Mouse (Mus musculus): ENCODE results near the gene Laptm4a. TPM values are rescaled to one million over a fixed set of nuclear protein-coding genes. Genes with fewer than 3 reads are reported as not detected.
"Not testable (repeated sequence)": the region's sequence is repeated elsewhere in the genome, so short reads cannot be mapped to it uniquely, and the experiment has no call there.

Gene Laptm4a
- polyA plus RNA-seq, 1 experiment, result 857 TPM

DNA sequence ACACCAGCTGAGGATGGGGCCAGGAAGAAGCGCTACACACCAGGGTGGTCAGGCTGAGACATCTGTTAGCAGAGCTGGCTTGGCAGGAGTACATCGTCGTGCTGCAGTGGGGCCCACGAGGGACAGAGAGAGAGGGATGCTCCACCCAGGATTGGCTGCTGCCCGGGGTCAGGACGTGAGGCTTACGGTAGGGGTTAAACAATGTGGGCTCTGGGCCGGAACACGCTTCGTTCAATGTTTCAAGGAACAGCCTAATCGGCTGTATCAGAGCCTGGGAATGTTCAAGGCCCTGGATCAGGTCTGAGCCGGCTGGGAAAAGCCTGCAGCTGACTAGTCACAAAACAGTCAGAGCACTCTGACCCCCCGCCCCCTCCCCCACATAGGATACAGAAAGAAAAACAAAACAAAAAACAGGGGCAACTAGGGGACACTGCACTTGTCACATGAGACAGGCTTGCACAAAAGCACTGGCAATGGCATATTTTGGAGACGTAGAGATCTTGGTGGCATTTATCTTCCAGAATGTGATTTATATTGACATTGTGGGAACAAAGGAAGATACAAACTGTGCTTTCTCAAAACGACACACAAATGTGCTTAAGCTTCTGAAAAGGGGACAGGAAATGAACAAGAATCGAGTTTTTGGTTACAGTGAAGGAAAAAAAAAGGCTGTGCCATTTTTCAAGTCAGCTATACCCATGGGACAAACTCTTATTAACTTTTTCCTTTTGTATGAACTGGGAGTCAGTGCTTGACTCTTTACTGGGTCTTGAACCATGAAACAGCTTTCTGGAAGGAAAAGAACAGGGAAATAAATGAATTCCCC lies 8.4 kb upstream of the Laptm4a start:
- DNase-seq (ENCODE audit: low spot score), result no peak

DNA sequence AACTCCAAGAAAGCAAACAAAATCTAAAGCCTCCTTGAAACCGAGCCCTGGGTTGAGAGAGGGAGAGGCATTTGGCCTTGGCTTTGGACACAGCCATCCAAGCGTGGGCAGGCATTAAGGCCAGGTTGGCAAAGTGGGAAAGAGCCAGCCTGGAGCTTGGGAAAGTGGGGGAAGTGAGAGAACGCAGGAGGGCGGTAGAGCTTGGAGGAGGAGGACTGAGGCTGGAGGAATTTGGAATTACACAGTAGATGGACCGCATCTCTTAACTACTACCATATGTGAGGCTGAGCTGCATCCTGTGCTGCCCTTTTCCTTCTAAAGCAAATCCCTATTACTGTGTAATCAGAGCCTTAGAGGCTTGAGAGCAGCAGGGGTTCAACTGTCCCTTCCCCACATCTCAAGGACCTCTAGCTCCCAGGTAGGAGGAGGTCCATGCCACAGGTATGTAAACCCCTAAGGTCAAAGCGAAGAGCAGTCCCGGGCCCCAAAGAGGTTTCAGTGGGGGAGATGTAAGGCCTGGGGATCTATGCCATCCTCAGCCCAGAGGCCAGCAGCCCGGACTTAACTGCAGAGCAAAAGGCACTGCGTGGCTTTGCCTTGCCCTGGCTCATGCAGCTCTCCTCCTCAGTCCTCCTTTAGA lies 7.6 kb upstream of the Laptm4a start:
- no peak for DNase-seq (ENCODE audit: low spot score)

DNA sequence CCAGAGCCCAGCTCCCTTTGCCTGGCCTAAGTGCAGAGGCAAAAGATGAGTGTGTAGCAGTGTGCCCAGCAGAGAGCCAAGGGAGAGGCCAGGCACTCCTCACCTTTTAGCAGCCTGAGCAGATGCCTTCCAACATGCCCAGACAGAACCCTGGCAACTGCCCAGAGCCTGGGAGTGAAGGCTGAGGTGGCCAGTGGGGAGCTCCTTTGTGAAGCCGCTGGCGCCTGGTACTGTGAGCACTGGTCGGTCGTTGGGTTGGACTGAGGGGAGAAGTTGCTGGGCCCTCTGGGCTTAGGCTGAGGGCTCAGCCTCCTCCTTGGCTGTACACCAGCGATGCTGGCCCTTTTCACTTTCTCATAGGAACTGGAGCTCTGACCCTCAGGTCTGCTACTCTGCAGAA lies 5.1 kb upstream of the Laptm4a start:
- DNase-seq (ENCODE audit: low spot score), result peak; percentile 74

DNA sequence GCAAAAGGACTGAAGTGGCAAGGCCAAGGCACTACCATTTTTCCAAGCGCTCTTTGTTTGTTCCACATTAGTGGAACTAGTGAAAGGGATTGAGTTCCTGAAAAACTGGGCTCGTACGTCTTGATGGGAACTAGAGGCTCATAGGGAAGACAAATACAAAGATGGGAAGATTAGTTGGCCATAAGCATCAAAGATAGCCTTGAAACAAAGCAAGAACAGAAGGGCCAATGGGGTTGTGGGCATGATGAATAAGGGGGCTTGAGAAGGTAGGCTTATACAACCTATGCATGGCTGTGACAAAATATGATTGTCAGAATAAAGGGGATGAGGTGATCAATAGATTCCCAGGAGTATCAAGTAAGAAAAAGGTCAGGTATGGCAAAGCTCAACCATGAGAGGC lies 2.2 kb upstream of the Laptm4a start:
- no peak for DNase-seq (ENCODE audit: low spot score)

DNA sequence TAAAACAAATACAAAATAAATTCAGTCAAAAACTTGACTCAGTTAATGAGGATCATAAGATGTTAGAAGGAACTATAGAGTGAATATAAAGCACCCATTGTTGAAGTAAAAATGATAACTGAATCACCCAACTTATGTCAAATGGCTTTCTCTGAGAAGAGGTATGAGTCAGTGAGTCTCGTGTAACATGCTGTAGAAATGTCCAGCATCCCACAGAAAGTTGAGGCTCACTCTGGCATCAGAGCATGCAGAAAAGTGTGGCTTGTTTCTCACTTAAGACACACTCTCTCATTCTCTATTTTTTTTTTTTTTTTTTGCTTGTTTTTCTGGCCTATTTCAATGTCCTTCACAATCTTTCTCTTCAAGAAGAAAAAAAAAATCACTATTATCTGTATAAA lies 469 bp upstream of the Laptm4a start:
- DNase-seq (ENCODE audit: low spot score), result no peak

DNA sequence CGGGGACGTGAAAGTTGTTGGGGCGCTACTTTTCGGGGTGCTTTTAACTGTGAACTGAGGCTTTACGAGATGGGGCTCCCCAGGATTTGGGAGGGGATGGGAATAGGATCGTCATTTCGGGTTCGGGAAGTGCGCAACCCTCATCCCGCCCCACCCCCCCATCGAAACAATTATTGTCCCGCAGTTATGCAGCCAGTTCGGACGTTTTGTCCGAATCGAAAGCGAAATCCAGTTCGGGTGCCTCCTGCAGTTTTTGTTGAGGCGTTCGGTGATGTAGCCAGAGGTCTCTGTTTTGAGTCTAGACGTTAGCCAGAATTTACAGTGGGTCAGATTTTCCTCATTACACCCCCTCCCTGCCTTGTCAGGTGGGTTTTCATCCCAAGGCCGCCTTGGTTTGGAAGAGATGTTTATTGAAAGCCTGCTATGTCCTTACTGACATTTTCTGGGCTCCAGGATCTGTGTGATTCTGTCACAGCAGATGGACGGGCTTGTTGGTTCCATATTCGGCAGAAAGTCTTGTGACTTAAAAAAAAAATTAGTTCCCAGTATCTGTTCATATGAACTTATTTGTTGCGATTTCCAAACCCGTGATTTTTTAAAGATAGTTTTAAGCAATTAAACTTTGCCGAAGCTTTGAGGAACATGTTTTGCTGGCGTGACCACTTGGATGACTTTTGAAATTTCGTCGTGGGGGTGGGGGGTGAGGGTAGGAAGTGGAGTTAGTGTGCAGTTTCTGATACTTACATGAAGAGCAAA lies 1.1 kb downstream of the Laptm4a start:
- DNase-seq (ENCODE audit: low spot score), result no peak

DNA sequence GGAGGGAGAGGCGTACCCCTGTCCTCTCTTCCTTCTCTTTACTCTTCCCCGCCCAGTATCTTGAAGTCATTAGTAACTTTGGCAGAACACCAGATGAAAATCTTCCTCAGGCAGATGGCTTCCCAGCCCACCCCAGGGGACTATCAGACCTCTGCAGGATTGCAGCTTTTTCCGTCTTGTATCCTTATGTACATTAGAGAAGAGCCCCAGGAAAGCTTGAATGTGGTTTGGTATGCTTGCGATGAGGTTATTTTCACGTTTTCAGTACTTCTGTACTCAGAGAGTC lies 1.6 kb downstream of the Laptm4a start:
- no peak for DNase-seq (ENCODE audit: low spot score)

DNA sequence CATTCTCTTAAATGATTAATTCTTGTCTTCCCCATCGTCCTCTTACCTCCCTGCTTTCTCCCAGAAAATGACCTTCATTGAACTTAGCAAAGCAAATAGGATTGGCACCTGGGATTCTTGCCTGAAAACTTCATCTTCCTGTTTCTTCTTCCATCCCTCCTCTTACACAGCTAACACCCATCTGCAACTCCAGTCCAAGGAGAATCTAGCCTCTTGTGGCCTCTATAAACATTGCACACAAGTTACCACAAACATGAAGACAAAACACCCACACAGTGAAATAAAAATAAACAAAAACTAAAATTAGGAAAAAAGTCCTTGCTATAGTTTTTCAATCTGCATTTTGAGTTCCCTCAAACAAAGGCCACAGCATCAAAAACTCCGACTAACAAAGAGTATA lies 2.1 kb downstream of the Laptm4a start:
- DNase-seq (ENCODE audit: low spot score), result no peak

DNA sequence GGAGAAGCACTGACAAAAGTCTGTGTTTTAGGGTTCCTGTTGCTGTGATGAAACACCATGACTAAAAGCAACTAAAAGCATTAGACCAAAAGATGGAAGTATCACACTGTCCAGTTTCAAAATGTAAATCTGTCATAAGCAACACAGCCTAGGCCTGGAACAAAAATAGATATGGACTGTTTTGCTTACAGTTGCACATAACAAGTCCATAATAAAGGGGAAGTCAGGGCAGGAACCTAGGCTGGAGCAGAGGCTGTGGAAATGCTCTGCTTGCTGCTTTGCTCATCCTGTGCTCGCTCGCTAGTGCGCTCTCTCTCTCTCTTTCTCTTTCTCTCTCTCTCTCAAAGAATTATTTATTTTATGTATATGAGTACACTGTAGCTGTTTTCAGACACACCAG lies 6.2 kb downstream of the Laptm4a start:
- DNase-seq (ENCODE audit: low spot score), result no peak

DNA sequence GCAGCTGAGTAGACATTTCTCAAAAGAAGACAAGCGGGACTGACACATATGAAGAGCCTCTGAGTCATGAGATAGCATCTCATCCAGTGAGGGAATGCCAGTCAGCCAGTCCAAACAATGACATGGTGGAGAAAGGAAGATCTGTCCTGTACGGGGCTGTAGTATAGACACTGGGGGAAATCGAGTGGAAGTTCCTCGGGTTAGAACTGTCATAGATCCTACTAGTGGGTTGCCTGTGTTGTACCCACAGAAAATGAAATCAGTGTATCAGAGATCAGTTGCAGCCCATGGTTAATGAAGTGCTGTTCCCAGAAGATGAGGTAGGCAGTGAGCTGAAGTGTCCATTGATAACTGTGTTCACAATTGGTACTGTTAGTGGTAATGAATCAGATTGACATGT lies 7.3 kb downstream of the Laptm4a start:
- no peak for DNase-seq (ENCODE audit: low spot score)

DNA sequence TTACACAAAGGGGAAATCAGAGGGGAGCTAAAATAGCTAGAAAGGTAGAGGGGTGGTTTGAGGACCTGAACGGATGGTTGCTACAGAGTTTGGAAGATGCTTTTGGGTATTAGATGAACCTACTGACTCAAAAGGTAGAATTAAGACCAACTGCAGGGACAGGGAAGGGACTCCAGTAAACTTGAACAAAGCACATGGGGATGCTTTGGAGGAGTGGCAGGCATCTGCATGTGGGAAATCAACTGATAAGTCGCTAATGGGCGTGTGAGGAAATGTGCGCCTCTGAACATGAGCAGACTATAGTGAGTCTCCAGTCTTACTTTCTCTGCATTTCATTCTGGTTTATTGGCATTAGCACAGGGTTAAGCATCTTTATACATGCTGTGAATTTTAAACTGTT lies 9.6 kb downstream of the Laptm4a start:
- no peak for DNase-seq (ENCODE audit: low spot score)

DNA sequence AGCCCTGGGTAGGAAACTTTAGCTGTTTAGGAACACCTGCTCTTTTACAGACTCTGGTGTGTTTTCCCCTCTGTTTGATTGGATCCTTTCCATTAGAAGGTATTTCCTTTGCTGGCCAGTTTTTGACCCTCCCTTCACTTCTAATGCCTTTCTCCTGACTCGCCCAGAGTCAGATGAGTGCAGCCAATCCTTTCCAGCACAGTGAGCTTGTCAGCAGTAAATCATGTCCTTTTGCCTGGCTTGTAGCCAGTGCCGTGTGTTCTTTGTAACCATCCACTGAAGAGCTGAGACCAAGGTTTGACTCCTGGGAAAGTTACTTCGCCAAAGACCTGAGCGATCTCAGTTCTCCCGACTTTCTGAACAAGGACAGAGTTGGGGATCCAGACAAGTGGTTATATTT lies 13.9 kb downstream of the Laptm4a start:
- no peak for DNase-seq (ENCODE audit: low spot score)

DNA sequence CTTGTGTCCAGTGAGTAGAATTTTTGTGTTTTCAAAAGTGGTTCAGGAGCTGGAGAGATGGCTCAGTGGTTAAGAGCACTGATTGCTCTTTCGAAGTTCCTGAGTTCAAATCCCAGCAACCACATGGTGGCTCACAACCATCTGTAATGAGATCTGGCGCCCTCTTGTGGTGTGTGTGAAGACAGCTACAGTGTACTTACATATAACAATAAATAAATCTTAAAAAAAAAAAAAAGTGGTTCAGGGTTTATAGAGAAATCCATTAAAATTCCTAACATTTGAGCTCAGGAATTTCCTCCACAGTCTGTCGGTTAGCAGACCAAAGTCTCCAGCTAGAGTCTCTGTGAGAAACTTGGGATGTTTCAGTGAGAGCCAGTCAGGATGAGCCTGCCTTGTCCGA lies 14.7 kb downstream of the Laptm4a start:
- not testable (repeated sequence) for DNase-seq (ENCODE audit: low spot score)

DNA sequence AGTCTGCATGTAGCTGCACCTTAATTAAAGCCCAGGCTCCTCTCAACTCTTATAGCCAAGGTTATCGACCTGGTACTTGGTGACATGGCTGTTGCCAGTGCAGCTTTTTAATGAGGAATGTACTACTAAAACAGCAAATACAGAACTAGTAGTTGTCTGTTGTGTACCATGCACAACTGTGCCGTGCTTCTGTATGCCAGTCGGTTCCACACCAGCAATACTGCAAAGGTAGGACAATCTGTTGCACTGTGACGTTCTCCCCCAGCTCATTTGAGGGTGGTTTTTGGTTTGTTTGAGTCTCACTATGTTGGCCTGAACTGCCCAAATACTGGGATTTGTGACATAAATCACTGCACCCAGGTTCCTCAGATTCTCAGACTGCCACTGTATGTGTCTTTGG lies 18.0 kb downstream of the Laptm4a start:
- no peak for DNase-seq (ENCODE audit: low spot score)

DNA sequence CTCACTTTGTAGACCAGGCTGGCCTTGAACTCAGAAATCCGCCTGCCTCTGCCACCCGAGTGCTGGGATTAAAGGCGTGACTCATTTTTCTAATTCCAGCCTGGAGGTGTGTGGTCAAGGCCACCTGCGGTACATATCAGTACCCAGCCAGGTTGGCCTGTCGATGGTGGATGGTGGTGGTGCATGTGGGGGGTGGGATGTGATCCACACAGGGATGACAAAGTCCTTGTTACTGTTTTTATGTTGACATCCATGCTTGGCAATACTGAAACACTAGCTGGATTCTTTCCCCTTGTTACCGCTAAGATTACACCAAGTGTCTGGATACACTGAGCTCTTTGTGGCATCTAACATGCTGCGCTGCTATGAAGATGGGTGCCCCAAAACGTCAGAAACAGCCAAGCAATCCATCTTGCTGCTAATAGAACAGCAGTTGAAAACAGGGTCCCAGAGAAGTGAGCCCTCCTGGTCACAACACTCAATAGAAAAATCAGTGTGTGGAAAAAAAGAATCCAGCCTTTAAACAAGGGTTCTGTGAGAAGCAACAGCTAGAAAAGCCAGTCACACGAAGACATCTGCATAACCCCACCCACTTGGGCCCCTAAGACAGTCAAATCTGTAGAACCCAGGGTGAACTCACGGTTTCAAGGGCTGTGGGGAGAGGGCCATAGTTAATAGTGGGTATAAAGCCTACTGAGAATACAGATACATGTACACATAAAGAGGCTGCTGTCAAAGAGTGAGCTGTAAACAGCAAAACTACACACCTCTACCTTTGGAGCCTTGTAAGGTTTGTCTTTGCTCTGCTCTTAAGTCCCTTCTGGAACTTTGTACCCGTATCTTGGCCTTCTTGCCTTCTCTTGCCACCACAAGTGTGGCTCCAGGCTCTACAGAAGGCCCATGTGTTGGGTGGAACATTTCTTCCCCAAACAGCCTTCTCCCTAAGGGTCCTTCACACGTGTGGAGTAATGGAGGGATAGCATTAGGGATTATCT lies 18.8 kb downstream of the Laptm4a start:
- DNase-seq (ENCODE audit: low spot score), result no peak

DNA sequence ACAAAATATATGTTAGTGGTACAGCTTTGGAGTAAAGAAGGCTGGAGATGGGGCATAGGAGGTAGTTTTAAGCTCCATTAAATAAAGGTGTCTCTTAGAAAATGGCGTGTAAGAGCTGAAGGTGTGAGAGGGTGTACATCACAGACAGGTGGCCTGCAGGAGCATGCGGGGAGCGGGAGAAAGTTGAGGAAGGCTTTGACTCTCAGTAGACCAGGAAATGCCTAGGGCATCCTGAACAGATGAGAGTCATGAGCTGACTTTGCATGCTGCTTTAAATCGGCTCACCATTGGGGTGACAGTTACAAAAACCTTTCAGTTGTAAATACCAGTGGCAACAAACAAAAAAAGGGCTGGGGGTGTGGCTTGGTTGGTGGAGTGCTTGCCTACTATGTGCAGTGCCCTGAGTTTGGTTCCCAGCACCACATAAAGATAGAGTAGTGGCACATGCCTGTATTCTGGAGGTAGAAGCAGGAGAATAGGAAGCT lies 19.7 kb downstream of the Laptm4a start:
- DNase-seq (ENCODE audit: low spot score), result no peak

DNA sequence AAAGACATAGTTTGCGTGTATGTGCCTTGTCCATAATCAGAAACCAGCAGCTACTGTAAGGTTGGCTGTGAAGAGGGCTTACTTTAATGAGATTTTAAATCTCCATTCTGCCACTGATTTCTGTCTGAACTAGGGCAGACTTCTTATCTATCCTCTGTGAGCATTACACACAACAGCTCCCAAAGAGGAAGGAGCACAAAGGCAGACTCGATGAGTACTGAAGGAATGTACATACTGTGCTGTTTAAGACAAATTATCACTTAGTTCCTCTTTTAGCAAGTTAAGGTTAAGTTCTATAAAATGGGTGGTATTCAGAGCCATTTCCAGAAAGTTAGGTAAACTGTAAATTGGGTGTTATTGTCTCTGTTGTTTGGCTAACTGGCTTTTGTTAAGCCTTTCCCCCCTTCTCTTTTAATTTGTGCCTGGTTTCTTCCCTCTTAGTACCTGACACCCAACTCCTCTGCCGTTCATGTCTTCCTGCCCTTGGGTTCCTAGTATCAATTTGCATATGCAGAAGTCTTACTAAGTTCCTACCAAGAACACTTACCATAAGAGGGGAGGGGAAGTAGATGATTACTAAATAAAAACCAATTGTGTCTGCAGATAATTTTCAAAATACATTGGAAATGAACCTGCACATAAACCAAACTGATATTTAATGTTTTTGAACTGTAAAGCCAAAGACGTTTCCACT lies 20.4 kb downstream of the Laptm4a start:
- no peak for DNase-seq (ENCODE audit: low spot score)

DNA sequence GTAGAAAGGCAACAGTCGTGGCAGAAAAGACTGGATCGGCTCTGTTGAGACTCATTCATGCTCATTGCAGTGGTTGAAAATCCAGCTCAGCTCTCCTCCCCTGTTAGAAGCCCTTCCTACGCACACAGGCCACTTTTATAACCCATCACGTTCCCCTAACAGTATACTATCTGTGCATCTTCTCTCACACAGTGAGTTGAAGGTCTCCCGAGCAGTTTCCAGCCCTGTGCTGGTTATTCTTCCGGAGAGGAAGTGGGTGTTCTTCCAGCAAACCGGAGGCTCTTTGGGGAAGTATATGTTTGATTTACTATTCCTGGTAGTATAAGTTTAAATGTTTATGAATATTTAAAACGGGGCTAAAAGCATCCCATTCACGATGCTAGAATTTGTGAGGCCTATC lies 25.7 kb downstream of the Laptm4a start:
- no peak for DNase-seq (ENCODE audit: low spot score)

DNA sequence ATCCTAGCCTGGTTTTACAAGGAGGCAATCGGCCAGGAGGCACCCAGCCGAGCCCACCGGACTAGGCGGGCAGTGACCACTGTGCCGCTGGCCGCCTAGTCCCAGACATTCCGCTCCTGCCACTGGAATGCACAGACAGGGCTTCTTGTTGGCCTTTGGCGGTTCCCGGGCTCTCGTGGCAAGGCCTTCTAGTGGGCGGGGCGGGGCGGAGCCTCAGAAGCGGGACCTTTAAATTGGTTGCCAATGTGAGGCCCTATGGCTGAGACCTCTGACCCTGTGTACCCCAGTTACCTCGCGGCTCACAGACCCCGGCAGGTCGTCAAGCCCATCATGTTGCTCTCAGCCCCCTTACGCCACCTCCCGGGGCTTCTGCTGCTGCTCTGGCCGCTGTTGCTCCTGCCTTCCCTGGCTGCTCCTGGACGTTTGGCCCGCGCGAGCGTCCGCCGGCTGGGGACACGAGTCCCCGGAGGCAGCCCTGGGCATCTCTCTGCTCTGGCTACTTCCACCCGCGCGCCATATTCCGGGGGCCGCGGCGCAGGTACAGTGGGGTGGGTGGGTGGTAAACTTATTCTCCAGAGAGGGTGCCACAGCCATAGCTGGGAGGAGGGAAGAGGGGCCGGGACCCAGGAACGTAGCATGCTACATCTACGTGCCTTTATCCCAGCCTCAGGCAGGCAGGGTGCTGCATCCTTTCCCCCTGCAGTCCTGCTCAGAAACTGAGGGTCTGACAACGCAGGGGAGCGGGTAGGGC lies 26.4 kb downstream of the Laptm4a start, which contains the start of gene Matn3:
Matn3 (plus strand) TSS at position 216 of the 751 bp plus-strand sequence.
- DNase-seq (ENCODE audit: low spot score), result peak; percentile 45

DNA sequence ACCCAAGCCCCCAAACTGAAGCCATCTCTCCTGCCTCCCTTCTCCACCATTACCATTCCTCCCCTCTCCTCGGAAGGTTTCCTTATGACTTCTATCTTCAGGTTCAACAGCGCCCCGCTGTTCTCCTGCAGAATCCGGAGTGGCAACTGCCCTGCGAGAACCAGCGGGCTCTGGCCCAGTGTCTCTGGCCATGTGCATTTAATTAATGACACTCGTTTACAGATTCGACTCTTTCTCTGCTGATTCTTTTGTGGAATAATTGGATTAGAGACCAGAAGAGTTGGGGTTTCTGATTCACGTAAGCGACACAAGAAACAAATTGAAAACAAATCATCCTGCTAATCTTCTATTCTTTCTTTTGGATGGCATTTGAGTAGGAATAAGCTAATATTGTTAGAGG lies 31.7 kb downstream of the Laptm4a start:
- no peak for DNase-seq (ENCODE audit: low spot score)
